Mouse (Mus musculus) ES-Bruce4 (cell line): ENCODE measurements around the gene Arpc3. TPM values are rescaled to one million over a fixed set of nuclear protein-coding genes. Genes with fewer than 3 reads are reported as not detected.
A peak's percentile ranks its signal among the peaks of the same experiment; 100 is the strongest.

Experiments
- H3K27ac ChIP-seq: 2 replicates; pipeline ENCODE4 v1.5.1; 2012; ENCODE audit warnings: low read length, inconsistent platforms; ENCODE audit not compliant: insufficient read depth
- H3K27me3 ChIP-seq: 2 replicates; pipeline ENCODE4 v1.6.1; 2012; ENCODE audit warnings: mild to moderate bottlenecking, low read length, inconsistent platforms; ENCODE audit not compliant: control insufficient read depth, poor library complexity, insufficient read depth, severe bottlenecking
- H3K36me3 ChIP-seq: 2 replicates; pipeline ENCODE4 v1.6.1; 2012; ENCODE audit warnings: inconsistent platforms, mild to moderate bottlenecking, low read length, moderate library complexity; ENCODE audit not compliant: control insufficient read depth, poor library complexity, insufficient read depth, severe bottlenecking
- H3K4me1 ChIP-seq: one replicate; pipeline ENCODE4 v1.8.1; 2011; ENCODE audit warnings: low read length; ENCODE audit not compliant: control insufficient read depth, insufficient read depth
- H3K4me3 ChIP-seq: 2 replicates; pipeline ENCODE4 v1.5.1; 2011; ENCODE audit warnings: low read depth, mild to moderate bottlenecking, low read length
- H3K9ac ChIP-seq: 2 replicates; pipeline ENCODE4 v1.6.1; 2012; ENCODE audit warnings: low read depth, mild to moderate bottlenecking, inconsistent platforms; ENCODE audit not compliant: poor library complexity, severe bottlenecking
- H3K9me3 ChIP-seq: replicated peaks from 2 replicates; pipeline ENCODE4 v1.6.1; 2012; ENCODE audit warnings: mild to moderate bottlenecking, low read length, inconsistent platforms; ENCODE audit not compliant: control insufficient read depth, poor library complexity, insufficient read depth, severe bottlenecking
- CTCF ChIP-seq: IDR thresholded peaks from one replicate; pipeline ENCODE4 v1.8.1; 2011; ENCODE audit warnings: low read depth, low read length
- EP300 ChIP-seq: IDR thresholded peaks from 2 replicates; pipeline ENCODE4 v1.6.1; 2011; ENCODE audit warnings: low read depth, low read length; ENCODE audit not compliant: insufficient read depth
- POLR2A ChIP-seq: IDR thresholded peaks from one replicate; pipeline ENCODE4 v1.8.1; 2011; ENCODE audit warnings: low read length; ENCODE audit not compliant: insufficient read depth
- polyA plus RNA-seq: library from polyadenylated mRNA; stranded (reverse); fragments of >200 nt; gene quantifications from 2 replicates; pipeline ENCODE4 v1.2.4, GENCODE M21; 2011; ENCODE audit warnings: low read depth; ENCODE audit not compliant: missing spikeins, insufficient read depth, insufficient read length

The Arpc3 gene
- polyA plus RNA-seq, 1 experiment: 289 TPM

- TF ChIP-seq POLR2A: no peak
- TF ChIP-seq EP300: no peak
- no peak for TF ChIP-seq CTCF
- H3K27me3 ChIP-seq: no peaks in the 10 kb centered on the region
- no peak overlapping the region for H3K4me3 ChIP-seq
- H3K9me3 ChIP-seq: no peaks in the 10 kb centered on the region
- H3K9ac ChIP-seq: no peak overlapping the region
- no peak overlapping the region for H3K27ac ChIP-seq
- no peaks in the 10 kb centered on the region for H3K4me1 ChIP-seq
- peaks cover 69% of the 10 kb centered on the region for H3K36me3 ChIP-seq
These were observed 48.5 kb downstream of the Arpc3 start for GRCm38 (mm10) chr5:122440095-122440630.

GRCm38 (mm10) chr5:122444492-122444891, 52.8 kb downstream of the Arpc3 start:
- no peaks in the 10 kb centered on the region for H3K27me3 ChIP-seq
- peaks cover 33% of the 10 kb centered on the region for H3K36me3 ChIP-seq
- H3K9ac ChIP-seq: no peak overlapping the region
- H3K4me1 ChIP-seq: peaks cover 3% of the 10 kb centered on the region
- no peak overlapping the region for H3K4me3 ChIP-seq
- H3K27ac ChIP-seq: no peak overlapping the region
- no peak for TF ChIP-seq POLR2A
- TF ChIP-seq CTCF: no peak
- no peak for TF ChIP-seq EP300
- no peaks in the 10 kb centered on the region for H3K9me3 ChIP-seq

- Histone ChIP-seq H3K36me3 (peaks cover 28% of the 10 kb centered on the region), H3K9ac (no peak overlapping the region), H3K9me3 (no peaks in the 10 kb centered on the region), H3K4me3 (no peak overlapping the region), H3K27me3 (no peaks in the 10 kb centered on the region), H3K27ac (no peak overlapping the region), H3K4me1 (peaks cover 3% of the 10 kb centered on the region)
- TF ChIP-seq EP300: no peak
- no peak for TF ChIP-seq CTCF
- TF ChIP-seq POLR2A: no peak
These were observed 53.5 kb downstream of the Arpc3 start for GRCm38 (mm10) chr5:122445051-122445610.

GRCm38 (mm10) chr5:122447857-122448256, 56.2 kb downstream of the Arpc3 start:
- TF ChIP-seq POLR2A (no peak), EP300 (no peak), CTCF (no peak)
- H3K4me1 ChIP-seq: peaks cover 9% of the 10 kb centered on the region
- H3K9me3 ChIP-seq: no peaks in the 10 kb centered on the region
- no peak overlapping the region for H3K4me3 ChIP-seq
- no peak overlapping the region for H3K27ac ChIP-seq
- H3K27me3 ChIP-seq: no peaks in the 10 kb centered on the region
- no peak overlapping the region for H3K9ac ChIP-seq
- peaks cover 9% of the 10 kb centered on the region for H3K36me3 ChIP-seq

GRCm38 (mm10) chr5:122448869-122449268, 57.2 kb downstream of the Arpc3 start:
- Histone ChIP-seq H3K4me3 (no peak overlapping the region), H3K27ac (no peak overlapping the region), H3K4me1 (peaks cover 9% of the 10 kb centered on the region), H3K9ac (no peak overlapping the region), H3K36me3 (peaks cover 6% of the 10 kb centered on the region; the same call in 1 of the 2 replicates), H3K27me3 (no peaks in the 10 kb centered on the region), H3K9me3 (no peaks in the 10 kb centered on the region)
- TF ChIP-seq EP300: no peak
- TF ChIP-seq CTCF: peak; percentile 38

GRCm38 (mm10) chr5:122449946-122450345, 58.3 kb downstream of the Arpc3 start:
- peaks cover 13% of the 10 kb centered on the region for H3K4me1 ChIP-seq
- TF ChIP-seq POLR2A: no peak
- no peak for TF ChIP-seq CTCF
- TF ChIP-seq EP300: no peak

More at GRCm38 (mm10) chr5:122449946-122450345, 58.3 kb downstream of the Arpc3 start:
- no peaks in the 10 kb centered on the region for H3K27me3 ChIP-seq
- H3K9ac ChIP-seq: no peak overlapping the region
- H3K27ac ChIP-seq: no peak overlapping the region
- H3K9me3 ChIP-seq: no peaks in the 10 kb centered on the region
- no peak overlapping the region for H3K4me3 ChIP-seq
- H3K36me3 ChIP-seq: no peaks in the 10 kb centered on the region
